Mouse (Mus musculus) midbrain, embryonic 13.5 days (tissue): ENCODE measurements around the gene Vsig8. TPM values are rescaled to one million over a fixed set of nuclear protein-coding genes. Genes with fewer than 3 reads are reported as not detected.
A peak's percentile ranks its signal among the peaks of the same experiment; 100 is the strongest.

ENCODE experiments used
- ATAC-seq: fragments of 200-750 bp; cut with Nextera tagmentation; 2 replicates; pipeline ENCODE4 v1.8.0; 2017; ENCODE audit warnings: mild to moderate bottlenecking, moderate TSS enrichment, moderate library complexity
- H3K27ac ChIP-seq: fragments of 300-500 bp; sonication (generic); 2 replicates; pipeline ENCODE4 v1.5.1; 2015; ENCODE audit warnings: inconsistent platforms, mild to moderate bottlenecking, moderate library complexity
- H3K27me3 ChIP-seq: fragments of 300-500 bp; sonication (generic); 2 replicates; pipeline ENCODE4 v1.6.1; 2015; ENCODE audit warnings: mild to moderate bottlenecking, inconsistent platforms
- H3K36me3 ChIP-seq: fragments of 300-500 bp; sonication (generic); 2 replicates; pipeline ENCODE4 v1.6.1; 2015; ENCODE audit warnings: mild to moderate bottlenecking, inconsistent platforms
- H3K4me1 ChIP-seq: fragments of 300-500 bp; sonication (generic); replicated peaks from 2 replicates; pipeline ENCODE4 v1.6.1; 2015; ENCODE audit warnings: inconsistent platforms
- H3K4me2 ChIP-seq: fragments of 300-500 bp; sonication (generic); replicated peaks from 2 replicates; pipeline ENCODE4 v1.6.1; 2015; ENCODE audit warnings: moderate library complexity, mild to moderate bottlenecking, inconsistent platforms
- H3K4me3 ChIP-seq: fragments of 300-500 bp; sonication (generic); replicated peaks from 2 replicates; pipeline ENCODE4 v1.5.1; 2015; ENCODE audit warnings: mild to moderate bottlenecking, inconsistent platforms
- H3K9ac ChIP-seq: fragments of 300-500 bp; sonication (generic); replicated peaks from 2 replicates; pipeline ENCODE4 v1.6.1; 2015; ENCODE audit warnings: mild to moderate bottlenecking, inconsistent platforms
- H3K9me3 ChIP-seq: fragments of 300-500 bp; sonication (generic); 2 replicates; pipeline ENCODE4 v1.6.1; 2016; ENCODE audit warnings: mild to moderate bottlenecking, inconsistent platforms
- WGBS: fragments of 180-500 bp; shearing (Covaris S2); methylation state at CpG from one replicate; pipeline ENCODE4 v1.1.7; 2015; 5-methylcytosine and 5-hydroxymethylcytosine counted together
- polyA plus RNA-seq: library from polyadenylated mRNA; unstranded; fragments of >200 nt; fragmentation: Nextera tagmentation; extraction: Ambion mirVana; gene quantifications from 2 replicates; pipeline ENCODE4 v1.2.1, GENCODE M21; 2015

Gene Vsig8
- polyA plus RNA-seq, 1 experiment from 2014 or later, result 0.20 TPM

- Histone ChIP-seq H3K4me2 (no peak overlapping the region), H3K9ac (no peak overlapping the region), H3K27me3 (no peaks in the 10 kb centered on the region), H3K4me1 (no peaks in the 10 kb centered on the region), H3K9me3 (no peaks in the 10 kb centered on the region), H3K4me3 (no peak overlapping the region), H3K36me3 (no peaks in the 10 kb centered on the region), H3K27ac (no peak overlapping the region)
- ATAC-seq, result no peak
- 96% methylated on average over 2 of the region's 2 CpGs for WGBS
Measured at GRCm38 (mm10) chr1:172593956-172594355, 38.2 kb downstream of the Vsig8 start.

GRCm38 (mm10) chr1:172594495-172594894 lies 38.8 kb downstream of the Vsig8 start:
- no peaks in the 10 kb centered on the region for H3K4me1 ChIP-seq
- peak; percentile 37 for ATAC-seq
- no peaks in the 10 kb centered on the region for H3K36me3 ChIP-seq
- no peaks in the 10 kb centered on the region for H3K9me3 ChIP-seq
- H3K4me2 ChIP-seq, result no peak overlapping the region
- no peak overlapping the region for H3K27ac ChIP-seq
- H3K27me3 ChIP-seq, result no peaks in the 10 kb centered on the region
- H3K9ac ChIP-seq, result no peak overlapping the region
- H3K4me3 ChIP-seq, result no peak overlapping the region

GRCm38 (mm10) chr1:172602326-172602725 lies 46.6 kb downstream of the Vsig8 start, which contains the start of gene Fcrl6:
Gene Fcrl6, minus strand, starts transcription at chr1:172602551.
- no peak within 1 kb of the TSS for H3K27ac ChIP-seq
- no peaks in the 10 kb centered on the region for H3K36me3 ChIP-seq
- WGBS, result 81% methylated on average over 1 of the region's 1 CpGs
- no peak within 1 kb of the TSS for H3K9ac ChIP-seq
- H3K4me2 ChIP-seq, result no peak within 1 kb of the TSS
- H3K4me1 ChIP-seq, result no peaks in the 10 kb centered on the region
- ATAC-seq, result no peak
- H3K4me3 ChIP-seq, result no peak within 1 kb of the TSS
- no peaks in the 10 kb centered on the region for H3K27me3 ChIP-seq
- H3K9me3 ChIP-seq, result no peaks in the 10 kb centered on the region

GRCm38 (mm10) chr1:172611304-172611703 lies 55.6 kb downstream of the Vsig8 start:
- Histone ChIP-seq H3K9ac (no peak overlapping the region), H3K4me1 (peaks cover 4% of the 10 kb centered on the region; the same call in 1 of the 2 replicates), H3K36me3 (no peaks in the 10 kb centered on the region), H3K4me2 (no peak overlapping the region), H3K9me3 (no peaks in the 10 kb centered on the region), H3K27ac (no peak overlapping the region), H3K27me3 (no peaks in the 10 kb centered on the region), H3K4me3 (no peak overlapping the region)
- no peak for ATAC-seq
- 86% methylated on average over 10 of the region's 10 CpGs for WGBS

GRCm38 (mm10) chr1:172612745-172613144 lies 57.0 kb downstream of the Vsig8 start:
- Histone ChIP-seq H3K4me1 (peaks cover 18% of the 10 kb centered on the region), H3K4me3 (no peak overlapping the region), H3K27me3 (no peaks in the 10 kb centered on the region), H3K36me3 (no peaks in the 10 kb centered on the region), H3K9ac (no peak overlapping the region), H3K27ac (no peak overlapping the region), H3K9me3 (no peaks in the 10 kb centered on the region), H3K4me2 (no peak overlapping the region)
- WGBS, result 52% methylated on average over 1 of the region's 1 CpGs
- no peak for ATAC-seq

Other genes with a start within 250 kb of the Vsig8 start
- gene Kcnj9, start 226.6 kb upstream of the Vsig8 start, polyA plus RNA-seq, result 3.6 and 3.9 TPM in 2 replicates
- 0.98 TPM in 2 replicates for gene Kcnj10, start 214.7 kb upstream of the Vsig8 start, polyA plus RNA-seq
- gene Pigm, start 179.4 kb upstream of the Vsig8 start, polyA plus RNA-seq, result 4.9 and 5.7 TPM in 2 replicates
- 0.31 TPM in 1 of 2 replicates, not detected in the other for gene Slamf9, start 80.6 kb upstream of the Vsig8 start, polyA plus RNA-seq
- gene Igsf9, start 74.2 kb upstream of the Vsig8 start, polyA plus RNA-seq, result 89.0 and 94.9 TPM in 2 replicates
- 44.0 and 49.9 TPM in 2 replicates for gene Tagln2, start 55.9 kb upstream of the Vsig8 start, polyA plus RNA-seq
- gene Cfap45, start 35.1 kb upstream of the Vsig8 start, polyA plus RNA-seq, result 1.9 and 2.0 TPM in 2 replicates
- not detected in 2 replicates for gene Slamf8, start 34.6 kb downstream of the Vsig8 start, polyA plus RNA-seq
- gene Fcrl6, start 46.6 kb downstream of the Vsig8 start, polyA plus RNA-seq, result not detected in 2 replicates
- gene Dusp23, start 77.0 kb downstream of the Vsig8 start, polyA plus RNA-seq, result 6.2 and 6.3 TPM in 2 replicates
- gene Crp, start 142.1 kb downstream of the Vsig8 start, polyA plus RNA-seq, result not detected in 2 replicates